Mouse (Mus musculus): ENCODE results near the gene Mapk10. TPM values are rescaled to one million over a fixed set of nuclear protein-coding genes. Genes with fewer than 3 reads are reported as not detected.

Mapk10 gene
- total and polyA plus RNA-seq, 3 experiments: 0.27 TPM; not detected in 2

DNA sequence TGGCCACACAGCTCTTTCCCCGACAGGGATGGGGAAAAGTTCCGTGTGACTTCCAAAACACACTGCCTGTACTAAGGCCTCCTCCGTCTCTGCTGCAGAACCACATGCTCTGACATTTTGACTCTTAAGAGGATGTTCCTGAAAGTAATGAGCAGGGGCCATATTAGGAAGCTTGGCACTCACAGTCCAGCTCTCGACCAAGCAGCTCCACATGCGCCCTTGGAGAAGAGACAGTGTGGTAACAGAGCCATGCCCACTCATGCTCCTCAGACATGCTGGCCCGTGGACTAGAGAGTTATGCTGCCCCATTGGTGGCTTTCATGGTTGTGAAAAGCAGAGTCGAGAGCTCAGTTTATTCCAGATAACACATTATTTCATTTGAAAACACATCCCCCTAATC is 35.1 kb downstream of the Mapk10 start:
- no peaks in the 10 kb centered on the region for H3K27me3 ChIP-seq (ENCODE audit: insufficient read depth, low read length)
- no peaks in the 10 kb centered on the region for H3K36me3 ChIP-seq (replicated peaks)
- H3K9me3 ChIP-seq (replicated peaks): peaks cover 50% of the 10 kb centered on the region
- ATAC-seq (ENCODE audit: extremely low read depth, insufficient number of reproducible peaks, low FRiP score, poor library complexity, severe bottlenecking) (no peak), DNase-seq (ENCODE audit: low spot score) (no peak)
- H3K4me1 ChIP-seq (ENCODE audit: insufficient read depth, low read depth, low read length): no peaks in the 10 kb centered on the region
- no peak for TF ChIP-seq TAL1 (conservative IDR thresholded peaks at IDR 0.05; ENCODE audit: low read depth, low read length)
- no peak for TF ChIP-seq POLR2AphosphoS5 (IDR thresholded peaks at IDR 0.05; ENCODE audit: insufficient replicate concordance, low read depth, low read length)
- no peak for TF ChIP-seq GATA2 (IDR thresholded peaks at IDR 0.05; ENCODE audit: borderline replicate concordance, low read depth, low read length)
- TF ChIP-seq CTCF (IDR thresholded peaks at IDR 0.05; ENCODE audit: low read depth, low read length): no peak
- TF ChIP-seq GATA1 (IDR thresholded peaks at IDR 0.05; ENCODE audit: borderline replicate concordance, low read length): no peak
- H3K4me3 ChIP-seq (ENCODE audit: low read depth, low read length): no peak overlapping the region

GRCm38 (mm10) chr5:103174607-103175006 is 36.5 kb downstream of the Mapk10 start:
- TF ChIP-seq CTCF (IDR thresholded peaks at IDR 0.05; ENCODE audit: low read depth, low read length): no peak
- no peak for TF ChIP-seq GATA1 (IDR thresholded peaks at IDR 0.05; ENCODE audit: borderline replicate concordance, low read length)
- TF ChIP-seq POLR2AphosphoS5 (IDR thresholded peaks at IDR 0.05; ENCODE audit: insufficient replicate concordance, low read depth, low read length): no peak
- no peak for TF ChIP-seq TAL1 (conservative IDR thresholded peaks at IDR 0.05; ENCODE audit: low read depth, low read length)
- no peak for TF ChIP-seq GATA2 (IDR thresholded peaks at IDR 0.05; ENCODE audit: borderline replicate concordance, low read depth, low read length)
- peaks cover 52% of the 10 kb centered on the region for H3K9me3 ChIP-seq (replicated peaks)

DNA sequence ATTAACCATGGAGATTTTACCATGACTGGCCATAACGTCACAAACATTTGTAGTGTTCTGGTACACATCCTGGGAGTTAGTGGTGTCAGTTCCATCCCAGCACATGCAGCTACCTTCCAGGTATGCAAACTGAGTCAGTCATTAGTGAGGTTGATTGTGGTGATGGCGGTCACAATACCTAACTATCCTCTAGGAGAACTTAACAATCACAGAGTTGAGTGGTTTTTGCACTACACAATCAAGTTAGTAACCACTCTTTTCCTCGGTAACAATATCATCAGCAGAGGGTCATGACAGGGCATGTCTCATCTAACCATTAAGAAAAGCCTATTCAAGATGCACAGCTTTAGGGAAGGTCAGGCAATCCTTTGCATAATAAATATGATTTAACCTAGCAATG is 39.9 kb downstream of the Mapk10 start:
- no peak overlapping the region for H3K4me3 ChIP-seq (ENCODE audit: low read depth, low read length)
- ATAC-seq (ENCODE audit: extremely low read depth, insufficient number of reproducible peaks, low FRiP score, poor library complexity, severe bottlenecking): no peak
- peaks cover 48% of the 10 kb centered on the region for H3K9me3 ChIP-seq (replicated peaks)

More at GRCm38 (mm10) chr5:103174607-103175006, 36.5 kb downstream of the Mapk10 start:
- ATAC-seq (ENCODE audit: extremely low read depth, insufficient number of reproducible peaks, low FRiP score, poor library complexity, severe bottlenecking) (no peak), DNase-seq (ENCODE audit: low spot score) (no peak)
- Histone ChIP-seq H3K27me3 (ENCODE audit: insufficient read depth, low read length) (no peaks in the 10 kb centered on the region), H3K4me1 (ENCODE audit: insufficient read depth, low read depth, low read length) (no peaks in the 10 kb centered on the region), H3K36me3 (replicated peaks) (no peaks in the 10 kb centered on the region), H3K4me3 (ENCODE audit: low read depth, low read length) (no peak overlapping the region)

GRCm38 (mm10) chr5:103167371-103167770 is 43.8 kb downstream of the Mapk10 start:
- ATAC-seq (ENCODE audit: extremely low read depth, insufficient number of reproducible peaks, low FRiP score, poor library complexity, severe bottlenecking) (no peak), DNase-seq (ENCODE audit: low spot score) (no peak)
- no peak for TF ChIP-seq CTCF (IDR thresholded peaks at IDR 0.05; ENCODE audit: low read depth, low read length)
- TF ChIP-seq GATA1 (IDR thresholded peaks at IDR 0.05; ENCODE audit: borderline replicate concordance, low read length): no peak
- no peak for TF ChIP-seq GATA2 (IDR thresholded peaks at IDR 0.05; ENCODE audit: borderline replicate concordance, low read depth, low read length)
- TF ChIP-seq POLR2AphosphoS5 (IDR thresholded peaks at IDR 0.05; ENCODE audit: insufficient replicate concordance, low read depth, low read length): no peak
- no peak for TF ChIP-seq TAL1 (conservative IDR thresholded peaks at IDR 0.05; ENCODE audit: low read depth, low read length)
- H3K4me3 ChIP-seq (ENCODE audit: low read depth, low read length): no peak overlapping the region
- no peaks in the 10 kb centered on the region for H3K4me1 ChIP-seq (ENCODE audit: insufficient read depth, low read depth, low read length)
- no peaks in the 10 kb centered on the region for H3K27me3 ChIP-seq (ENCODE audit: insufficient read depth, low read length)
- H3K9me3 ChIP-seq (replicated peaks): peaks cover 41% of the 10 kb centered on the region
- no peaks in the 10 kb centered on the region for H3K36me3 ChIP-seq (replicated peaks)

More for the DNA sequence above, 39.9 kb downstream of the Mapk10 start:
- Histone ChIP-seq H3K27me3 (ENCODE audit: insufficient read depth, low read length) (no peaks in the 10 kb centered on the region), H3K4me1 (ENCODE audit: insufficient read depth, low read depth, low read length) (no peaks in the 10 kb centered on the region), H3K36me3 (replicated peaks) (no peaks in the 10 kb centered on the region)
- no peak for DNase-seq (ENCODE audit: low spot score)
- TF ChIP-seq TAL1 (conservative IDR thresholded peaks at IDR 0.05; ENCODE audit: low read depth, low read length): no peak
- TF ChIP-seq POLR2AphosphoS5 (IDR thresholded peaks at IDR 0.05; ENCODE audit: insufficient replicate concordance, low read depth, low read length): no peak
- TF ChIP-seq GATA2 (IDR thresholded peaks at IDR 0.05; ENCODE audit: borderline replicate concordance, low read depth, low read length): no peak
- no peak for TF ChIP-seq GATA1 (IDR thresholded peaks at IDR 0.05; ENCODE audit: borderline replicate concordance, low read length)
- TF ChIP-seq CTCF (IDR thresholded peaks at IDR 0.05; ENCODE audit: low read depth, low read length): no peak

DNA sequence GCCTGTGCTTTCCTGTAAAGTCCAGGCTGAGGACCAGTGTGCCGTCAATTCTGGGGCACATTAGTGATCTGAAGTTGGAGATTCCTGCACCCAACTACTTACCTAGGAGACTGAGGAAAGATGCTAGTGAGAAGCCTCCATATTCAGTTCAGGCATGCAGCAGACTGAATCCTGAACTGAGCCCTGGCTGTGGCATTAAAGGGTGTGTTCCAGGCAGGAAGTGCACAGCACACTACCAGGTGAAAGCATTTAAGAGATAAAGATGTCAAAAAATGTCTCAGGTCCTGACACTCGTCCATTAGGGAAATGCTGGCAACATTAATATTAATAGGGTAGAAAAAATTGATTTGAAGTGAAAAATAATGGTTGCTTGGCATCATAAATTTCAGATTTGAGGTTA is 44.4 kb downstream of the Mapk10 start:
- TF ChIP-seq CTCF (IDR thresholded peaks at IDR 0.05; ENCODE audit: low read depth, low read length) (no peak), POLR2AphosphoS5 (IDR thresholded peaks at IDR 0.05; ENCODE audit: insufficient replicate concordance, low read depth, low read length) (no peak), GATA1 (IDR thresholded peaks at IDR 0.05; ENCODE audit: borderline replicate concordance, low read length) (no peak), GATA2 (IDR thresholded peaks at IDR 0.05; ENCODE audit: borderline replicate concordance, low read depth, low read length) (no peak), TAL1 (conservative IDR thresholded peaks at IDR 0.05; ENCODE audit: low read depth, low read length) (no peak)
- Histone ChIP-seq H3K9me3 (replicated peaks) (peaks cover 41% of the 10 kb centered on the region), H3K4me3 (ENCODE audit: low read depth, low read length) (no peak overlapping the region), H3K27me3 (ENCODE audit: insufficient read depth, low read length) (no peaks in the 10 kb centered on the region), H3K36me3 (replicated peaks) (no peaks in the 10 kb centered on the region), H3K4me1 (ENCODE audit: insufficient read depth, low read depth, low read length) (no peaks in the 10 kb centered on the region)
- DNase-seq (ENCODE audit: low spot score) (no peak), ATAC-seq (ENCODE audit: extremely low read depth, insufficient number of reproducible peaks, low FRiP score, poor library complexity, severe bottlenecking) (no peak)

GRCm38 (mm10) chr5:103164022-103164421 is 47.1 kb downstream of the Mapk10 start:
- H3K4me1 ChIP-seq (ENCODE audit: insufficient read depth, low read depth, low read length): no peaks in the 10 kb centered on the region
- no peaks in the 10 kb centered on the region for H3K27me3 ChIP-seq (ENCODE audit: insufficient read depth, low read length)
- ATAC-seq (ENCODE audit: extremely low read depth, insufficient number of reproducible peaks, low FRiP score, poor library complexity, severe bottlenecking) (no peak), DNase-seq (ENCODE audit: low spot score) (no peak)
- H3K9me3 ChIP-seq (replicated peaks): peaks cover 33% of the 10 kb centered on the region
- no peak overlapping the region for H3K4me3 ChIP-seq (ENCODE audit: low read depth, low read length)
- TF ChIP-seq POLR2AphosphoS5 (IDR thresholded peaks at IDR 0.05; ENCODE audit: insufficient replicate concordance, low read depth, low read length) (no peak), GATA2 (IDR thresholded peaks at IDR 0.05; ENCODE audit: borderline replicate concordance, low read depth, low read length) (no peak), TAL1 (conservative IDR thresholded peaks at IDR 0.05; ENCODE audit: low read depth, low read length) (no peak), GATA1 (IDR thresholded peaks at IDR 0.05; ENCODE audit: borderline replicate concordance, low read length) (no peak), CTCF (IDR thresholded peaks at IDR 0.05; ENCODE audit: low read depth, low read length) (no peak)
- no peaks in the 10 kb centered on the region for H3K36me3 ChIP-seq (replicated peaks)

Data from G1E (cell line).